Comparison of ENCODE assay signal across 8 mouse cellular contexts in genomic region chr8:41713634-41714330, GRCm38 (mm10).
DNase-seq lines count a peak whose midpoint lies in the region; ATAC-seq and TF ChIP-seq lines count a peak whose summit lies in the region.

No protein-coding gene starts in this region.

- no peaks in the 10 kb centered on the region for H3K4me1 ChIP-seq in stomach, embryonic 16.5 days (ENCODE audit: control insufficient read depth, insufficient read depth, low read length)
- H3K4me1 ChIP-seq in stomach, postnatal 0 days (replicated peaks; ENCODE audit: control insufficient read depth, insufficient read depth), result no peaks in the 10 kb centered on the region
- H3K4me1 ChIP-seq in lung, postnatal 0 days (ENCODE audit: insufficient read depth, low read depth, low read length), result no peaks in the 10 kb centered on the region

- 63% methylated on average over 4 of the region's 4 CpGs for WGBS in stomach, embryonic 16.5 days
- WGBS in stomach, postnatal 0 days, result 51% methylated on average over 4 of the region's 4 CpGs
- 52% methylated on average over 4 of the region's 4 CpGs for WGBS in lung, postnatal 0 days

- H3K27ac ChIP-seq in stomach, embryonic 16.5 days (ENCODE audit: low read length), result no peak overlapping the region
- H3K27ac ChIP-seq in stomach, postnatal 0 days (replicated peaks), result no peak overlapping the region
- H3K27ac ChIP-seq in left cerebral cortex, adult 2 months, result no peak overlapping the region
- no peak overlapping the region for H3K27ac ChIP-seq in lung, postnatal 0 days (ENCODE audit: low read length)

- H3K4me2 ChIP-seq in stomach, embryonic 16.5 days (ENCODE audit: low read depth, low read length), result no peak overlapping the region
- no peak overlapping the region for H3K4me2 ChIP-seq in stomach, postnatal 0 days (replicated peaks; ENCODE audit: low read depth)
- H3K4me2 ChIP-seq in lung, postnatal 0 days (replicated peaks; ENCODE audit: low read depth, low read length), result no peak overlapping the region

- TF ChIP-seq EP300 in stomach, postnatal 0 days (optimal IDR thresholded peaks at IDR 0.05), result no peak
- TF ChIP-seq EP300 in lung, postnatal 0 days (IDR thresholded peaks at IDR 0.05), result no peak

- H3K9me3 ChIP-seq in stomach, embryonic 16.5 days (replicated peaks; ENCODE audit: control insufficient read depth, low read length), result no peaks in the 10 kb centered on the region
- H3K9me3 ChIP-seq in stomach, postnatal 0 days (ENCODE audit: control insufficient read depth, low read length), result no peaks in the 10 kb centered on the region
- no peaks in the 10 kb centered on the region for H3K9me3 ChIP-seq in lung, postnatal 0 days (ENCODE audit: low read length)

- H3K36me3 ChIP-seq in stomach, embryonic 16.5 days (ENCODE audit: control insufficient read depth, insufficient read depth, low read length), result no peaks in the 10 kb centered on the region
- H3K36me3 ChIP-seq in stomach, postnatal 0 days (ENCODE audit: control insufficient read depth, insufficient read depth, low read length), result no peaks in the 10 kb centered on the region
- H3K36me3 ChIP-seq in lung, postnatal 0 days (ENCODE audit: insufficient read depth, low read length), result no peaks in the 10 kb centered on the region

- no peak for DNase-seq in stomach, postnatal 0 days (ENCODE audit: low spot score)
- peak; percentile 69 to 76 for DNase-seq in frontal cortex, adult 2 months (ENCODE audit: extremely low spot score in 1 of 2, low spot score in 1 of 2)
- peak; percentile 45 to 55 for DNase-seq in left cerebral cortex, adult 2 months (ENCODE audit: extremely low spot score in 1 of 2, low spot score in 2 of 2)
- peak; percentile 66 to 74 for DNase-seq in right cerebral cortex, postnatal 36 days (ENCODE audit: low spot score in 2 of 2)
- DNase-seq in lung, postnatal 0 days (ENCODE audit: low spot score), result no peak

- TF ChIP-seq CTCF in stomach, postnatal 0 days (IDR thresholded peaks at IDR 0.05; ENCODE audit: low read depth), result no peak
- TF ChIP-seq CTCF in left cerebral cortex, adult 2 months (IDR thresholded peaks at IDR 0.05), result no peak
- no peak for TF ChIP-seq CTCF in lung, postnatal 0 days (IDR thresholded peaks at IDR 0.05)

- intact Hi-C loops in left cerebral cortex, adult 2 months (cut with DNase I), result loop anchor here (2.0 kb wide), 1 partner anchor 39 kb away; no protein-coding TSS in a partner anchor

- no peaks in the 10 kb centered on the region for H3K27me3 ChIP-seq in stomach, embryonic 16.5 days (ENCODE audit: control insufficient read depth, insufficient read depth, low read length)
- no peaks in the 10 kb centered on the region for H3K27me3 ChIP-seq in stomach, postnatal 0 days (ENCODE audit: control insufficient read depth, insufficient read depth, low read length)
- H3K27me3 ChIP-seq in lung, postnatal 0 days (replicated peaks; ENCODE audit: insufficient read depth, low read length), result no peaks in the 10 kb centered on the region

- ATAC-seq in stomach, embryonic 16.5 days (ENCODE audit: insufficient read depth, low FRiP score), result 0 out of 2 replicates have a peak, but pooled peaks have one; percentile 33
- no peak for ATAC-seq in stomach, postnatal 0 days (ENCODE audit: low FRiP score, low TSS enrichment)
- ATAC-seq in granulocyte monocyte progenitor cell, adult 5-6 weeks (replicated peaks; ENCODE audit: poor library complexity, severe bottlenecking), result no peak
- no peak for ATAC-seq in lung, postnatal 0 days
- no peak for ATAC-seq in inflammation-experienced regulatory T-cells, adult 6 months

- H3K9ac ChIP-seq in stomach, embryonic 16.5 days (ENCODE audit: low read length), result no peak overlapping the region
- no peak overlapping the region for H3K9ac ChIP-seq in stomach, postnatal 0 days (ENCODE audit: low read length)
- H3K9ac ChIP-seq in lung, postnatal 0 days (replicated peaks; ENCODE audit: low read depth), result no peak overlapping the region

- no peak overlapping the region for H3K4me3 ChIP-seq in stomach, embryonic 16.5 days (replicated peaks; ENCODE audit: low read length)
- H3K4me3 ChIP-seq in stomach, postnatal 0 days (ENCODE audit: low read depth, low read length), result no peak overlapping the region
- no peak overlapping the region for H3K4me3 ChIP-seq in left cerebral cortex, adult 2 months
- no peak overlapping the region for H3K4me3 ChIP-seq in lung, postnatal 0 days (ENCODE audit: low read depth, low read length)

Comparison
In these comparisons a context has a peak if more than half of its experiments do, and no peak if none do; other contexts are left out.
1. DNase-seq: peak in frontal cortex, adult 2 months (2 of 2), left cerebral cortex, adult 2 months (2 of 2) and right cerebral cortex, postnatal 36 days (2 of 2); none in stomach, postnatal 0 days (single experiment) and lung, postnatal 0 days (single experiment).